Mouse (Mus musculus): Measurements from ENCODE around the gene Ddx21. TPM values are rescaled to one million over a fixed set of nuclear protein-coding genes. Genes with fewer than 3 reads are reported as not detected.

The Ddx21 gene
- polyA plus RNA-seq (2014; fragmentation: Nextera tagmentation; extraction: Ambion mirVana) = 41.1 and 41.2 TPM in 2 replicates

DNA sequence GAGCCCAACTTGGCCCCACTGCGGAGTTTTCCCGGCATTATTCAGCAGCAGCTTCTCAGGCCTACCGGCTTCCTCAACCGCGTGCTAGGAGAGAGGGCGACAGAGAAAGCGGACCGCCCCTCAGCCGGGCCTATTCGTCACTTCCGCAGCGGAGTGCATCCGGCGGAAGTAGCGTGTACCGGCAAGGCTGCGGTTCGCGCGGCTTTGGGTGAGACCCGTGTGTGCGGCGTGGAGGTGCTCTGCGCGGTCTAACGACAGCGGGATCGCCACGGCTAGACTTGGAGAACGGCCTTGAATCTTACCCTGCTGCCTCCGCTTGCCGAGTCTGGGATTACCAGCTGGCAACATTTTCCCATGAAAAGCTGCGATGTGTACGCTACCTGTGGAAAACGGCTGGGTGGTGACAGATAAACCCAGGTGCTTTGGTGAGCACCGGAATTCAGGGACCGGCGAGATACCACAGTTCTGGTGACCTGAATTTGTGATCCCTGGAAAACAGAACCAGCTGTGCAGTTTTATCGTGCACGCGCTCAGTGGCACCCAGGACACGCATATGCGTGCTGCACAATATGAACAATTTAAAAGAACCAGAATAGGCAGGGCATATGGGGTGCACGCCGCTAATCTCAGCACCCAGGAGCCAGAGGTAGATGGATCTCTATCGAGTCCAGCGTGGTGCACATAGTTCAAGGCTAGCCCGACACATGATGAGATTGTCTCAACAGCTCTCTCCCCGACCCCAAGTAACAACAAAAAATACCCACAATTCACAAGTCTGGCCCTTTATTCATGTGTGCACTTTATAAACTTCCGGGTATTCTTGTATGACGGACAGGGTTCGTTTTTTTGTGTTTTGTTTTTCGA lies at the start of gene Ddx21:
TSS of gene Ddx21 (minus strand) at position 105 of the 864 bp plus-strand sequence.
- peak within 1 kb of the TSS; percentile 80 for H3K9ac ChIP-seq (ENCODE audit: low read length)
- H3K27ac ChIP-seq (ENCODE audit: low read depth, low read length) = 0 out of 2 replicates have a peak within 1 kb of the TSS, but pooled peaks have one; percentile 41
- peak; percentile 98 for ATAC-seq (replicated peaks; ENCODE audit: low FRiP score)
- WGBS = 6% methylated on average over 53 of the region's 53 CpGs
- H3K36me3 ChIP-seq (ENCODE audit: control insufficient read depth, insufficient read depth, low read length) = peaks cover 2% of the 10 kb centered on the region; the same call in 1 of the 2 replicates
- H3K4me2 ChIP-seq (ENCODE audit: low read depth, low read length, severe bottlenecking) = peak within 1 kb of the TSS; percentile 97
- H3K9me3 ChIP-seq (ENCODE audit: control insufficient read depth, low read length) = no peaks in the 10 kb centered on the region
- H3K27me3 ChIP-seq (ENCODE audit: control insufficient read depth, insufficient read depth, low read length) = no peaks in the 10 kb centered on the region
- H3K4me1 ChIP-seq (replicated peaks; ENCODE audit: control insufficient read depth, insufficient read depth, low read length) = 0 out of 2 replicates have a peak, but pooled peaks cover 5% of the 10 kb centered on the region
- DNase-seq (ENCODE audit: low spot score) = peak; percentile 94
- H3K4me3 ChIP-seq (ENCODE audit: low read depth, low read length) = peak within 1 kb of the TSS; percentile 90

DNA sequence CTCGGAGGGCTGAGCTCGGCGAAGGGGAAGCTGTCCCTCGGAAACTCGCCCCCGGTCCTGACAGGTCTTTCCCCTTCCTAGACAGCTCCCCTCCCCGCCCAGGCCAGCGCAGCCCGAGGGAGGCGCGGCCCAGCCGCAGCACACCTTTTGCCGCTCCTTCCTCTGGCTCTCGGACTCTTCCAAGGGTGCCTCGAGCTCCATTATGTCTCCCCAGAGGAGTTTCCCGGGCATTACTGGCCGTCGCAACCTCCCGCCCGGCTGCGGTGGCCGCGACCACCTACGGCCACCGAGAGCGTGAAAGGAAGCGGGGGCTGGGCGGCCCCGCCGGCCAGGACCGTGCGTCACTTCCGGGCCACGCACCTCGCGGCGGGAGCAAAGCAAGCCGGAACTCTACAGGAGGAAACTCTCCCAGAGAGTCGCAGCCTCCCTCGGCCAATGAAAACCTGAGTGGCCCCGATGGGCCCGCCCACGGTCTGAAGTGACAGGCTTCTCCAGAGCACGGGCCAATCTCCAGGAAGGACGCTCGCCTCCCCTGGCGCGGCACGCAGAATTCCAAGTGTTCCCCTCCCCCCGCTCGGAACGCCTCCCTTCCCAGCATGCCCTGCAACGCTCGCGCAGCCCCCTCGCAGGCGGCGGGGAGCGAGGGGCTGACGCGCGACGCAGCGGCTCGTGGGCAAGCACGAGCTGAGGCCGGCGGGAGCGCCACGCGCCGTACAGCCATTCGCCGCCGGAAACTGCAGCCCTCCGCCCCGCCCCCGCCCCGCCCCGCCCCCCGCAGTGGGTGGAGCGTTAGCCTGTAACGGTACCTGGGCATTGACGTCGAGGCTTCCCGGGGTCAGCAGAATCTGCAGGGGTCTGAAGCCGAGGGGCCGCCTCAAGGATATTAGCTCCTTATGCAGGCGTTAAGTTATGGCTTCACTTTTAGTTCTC lies 49.1 kb upstream of the Ddx21 start, which contains the start of gene Ddx50:
TSS of gene Ddx50 (minus strand) at position 338 of the 930 bp plus-strand sequence.
- Histone ChIP-seq H3K27me3 (ENCODE audit: control insufficient read depth, insufficient read depth, low read length) (no peaks in the 10 kb centered on the region), H3K4me2 (ENCODE audit: low read depth, low read length, severe bottlenecking) (peak within 1 kb of the TSS; percentile 64), H3K36me3 (ENCODE audit: control insufficient read depth, insufficient read depth, low read length) (no peaks in the 10 kb centered on the region), H3K4me1 (replicated peaks; ENCODE audit: control insufficient read depth, insufficient read depth, low read length) (no peaks in the 10 kb centered on the region; the same call in 1 of the 2 replicates), H3K9me3 (ENCODE audit: control insufficient read depth, low read length) (no peaks in the 10 kb centered on the region), H3K4me3 (ENCODE audit: low read depth, low read length) (peak within 1 kb of the TSS; percentile 94), H3K9ac (ENCODE audit: low read length) (peak within 1 kb of the TSS; percentile 87), H3K27ac (ENCODE audit: low read depth, low read length) (peak within 1 kb of the TSS; percentile 88)
- DNase-seq (ENCODE audit: low spot score) (peak; percentile 100), ATAC-seq (replicated peaks; ENCODE audit: low FRiP score) (peak; percentile 100)
- under 1% methylated on average over 75 of the region's 89 CpGs for whole genome bisulfite sequencing

GRCm38 (mm10) chr10:62650358-62650782 lies 48.3 kb upstream of the Ddx21 start:
- ATAC-seq (replicated peaks; ENCODE audit: low FRiP score) (no peak), DNase-seq (ENCODE audit: low spot score) (no peak)
- peak overlapping the region; percentile 94 for H3K4me3 ChIP-seq (ENCODE audit: low read depth, low read length)
- H3K9me3 ChIP-seq (ENCODE audit: control insufficient read depth, low read length) = no peaks in the 10 kb centered on the region
- peak overlapping the region; percentile 88 for H3K27ac ChIP-seq (ENCODE audit: low read depth, low read length)
- no peaks in the 10 kb centered on the region for H3K36me3 ChIP-seq (ENCODE audit: control insufficient read depth, insufficient read depth, low read length)
- no peaks in the 10 kb centered on the region; the same call in 1 of the 2 replicates for H3K4me1 ChIP-seq (replicated peaks; ENCODE audit: control insufficient read depth, insufficient read depth, low read length)
- H3K4me2 ChIP-seq (ENCODE audit: low read depth, low read length, severe bottlenecking) = peak overlapping the region; percentile 64
- H3K9ac ChIP-seq (ENCODE audit: low read length) = peak overlapping the region; percentile 87
- no peaks in the 10 kb centered on the region for H3K27me3 ChIP-seq (ENCODE audit: control insufficient read depth, insufficient read depth, low read length)
- 1% methylated on average over 17 of the region's 17 CpGs for WGBS

GRCm38 (mm10) chr10:62604161-62604560 lies 2.1 kb upstream of the Ddx21 start:
- ATAC-seq (replicated peaks; ENCODE audit: low FRiP score) (no peak), DNase-seq (ENCODE audit: low spot score) (no peak)
- Histone ChIP-seq H3K4me1 (replicated peaks; ENCODE audit: control insufficient read depth, insufficient read depth, low read length) (0 out of 2 replicates have a peak, but pooled peaks cover 5% of the 10 kb centered on the region), H3K36me3 (ENCODE audit: control insufficient read depth, insufficient read depth, low read length) (no peaks in the 10 kb centered on the region), H3K27me3 (ENCODE audit: control insufficient read depth, insufficient read depth, low read length) (no peaks in the 10 kb centered on the region), H3K9me3 (ENCODE audit: control insufficient read depth, low read length) (no peaks in the 10 kb centered on the region), H3K9ac (ENCODE audit: low read length) (no peak overlapping the region), H3K4me3 (ENCODE audit: low read depth, low read length) (no peak overlapping the region), H3K27ac (ENCODE audit: low read depth, low read length) (no peak overlapping the region), H3K4me2 (ENCODE audit: low read depth, low read length, severe bottlenecking) (no peak overlapping the region)
- 87% methylated on average over 3 of the region's 3 CpGs for WGBS

GRCm38 (mm10) chr10:62603233-62604030 lies 1.4 kb upstream of the Ddx21 start:
- ATAC-seq (replicated peaks; ENCODE audit: low FRiP score) (no peak), DNase-seq (ENCODE audit: low spot score) (no peak)
- Histone ChIP-seq H3K36me3 (ENCODE audit: control insufficient read depth, insufficient read depth, low read length) (no peaks in the 10 kb centered on the region; the same call in 1 of the 2 replicates), H3K27me3 (ENCODE audit: control insufficient read depth, insufficient read depth, low read length) (no peaks in the 10 kb centered on the region), H3K4me2 (ENCODE audit: low read depth, low read length, severe bottlenecking) (0 out of 2 replicates have a peak overlapping the region, but pooled peaks have one; percentile 97), H3K9me3 (ENCODE audit: control insufficient read depth, low read length) (no peaks in the 10 kb centered on the region), H3K4me1 (replicated peaks; ENCODE audit: control insufficient read depth, insufficient read depth, low read length) (0 out of 2 replicates have a peak, but pooled peaks cover 5% of the 10 kb centered on the region), H3K27ac (ENCODE audit: low read depth, low read length) (no peak overlapping the region), H3K9ac (ENCODE audit: low read length) (no peak overlapping the region), H3K4me3 (ENCODE audit: low read depth, low read length) (no peak overlapping the region)
- WGBS = 87% methylated on average over 12 of the region's 12 CpGs

GRCm38 (mm10) chr10:62601833-62602176 lies 276 bp downstream of the Ddx21 start:
- ATAC-seq (replicated peaks; ENCODE audit: low FRiP score) (peak; percentile 82), DNase-seq (ENCODE audit: low spot score) (no peak)
- Histone ChIP-seq H3K4me3 (ENCODE audit: low read depth, low read length) (peak overlapping the region; percentile 90), H3K9ac (ENCODE audit: low read length) (peak overlapping the region; percentile 80), H3K27ac (ENCODE audit: low read depth, low read length) (0 out of 2 replicates have a peak overlapping the region, but pooled peaks have one; percentile 41), H3K36me3 (ENCODE audit: control insufficient read depth, insufficient read depth, low read length) (peaks cover 2% of the 10 kb centered on the region; the same call in 1 of the 2 replicates), H3K9me3 (ENCODE audit: control insufficient read depth, low read length) (no peaks in the 10 kb centered on the region), H3K4me2 (ENCODE audit: low read depth, low read length, severe bottlenecking) (peak overlapping the region; percentile 97), H3K4me1 (replicated peaks; ENCODE audit: control insufficient read depth, insufficient read depth, low read length) (0 out of 2 replicates have a peak, but pooled peaks cover 5% of the 10 kb centered on the region), H3K27me3 (ENCODE audit: control insufficient read depth, insufficient read depth, low read length) (no peaks in the 10 kb centered on the region)
- 0% methylated on average over 23 of the region's 23 CpGs for WGBS

DNA sequence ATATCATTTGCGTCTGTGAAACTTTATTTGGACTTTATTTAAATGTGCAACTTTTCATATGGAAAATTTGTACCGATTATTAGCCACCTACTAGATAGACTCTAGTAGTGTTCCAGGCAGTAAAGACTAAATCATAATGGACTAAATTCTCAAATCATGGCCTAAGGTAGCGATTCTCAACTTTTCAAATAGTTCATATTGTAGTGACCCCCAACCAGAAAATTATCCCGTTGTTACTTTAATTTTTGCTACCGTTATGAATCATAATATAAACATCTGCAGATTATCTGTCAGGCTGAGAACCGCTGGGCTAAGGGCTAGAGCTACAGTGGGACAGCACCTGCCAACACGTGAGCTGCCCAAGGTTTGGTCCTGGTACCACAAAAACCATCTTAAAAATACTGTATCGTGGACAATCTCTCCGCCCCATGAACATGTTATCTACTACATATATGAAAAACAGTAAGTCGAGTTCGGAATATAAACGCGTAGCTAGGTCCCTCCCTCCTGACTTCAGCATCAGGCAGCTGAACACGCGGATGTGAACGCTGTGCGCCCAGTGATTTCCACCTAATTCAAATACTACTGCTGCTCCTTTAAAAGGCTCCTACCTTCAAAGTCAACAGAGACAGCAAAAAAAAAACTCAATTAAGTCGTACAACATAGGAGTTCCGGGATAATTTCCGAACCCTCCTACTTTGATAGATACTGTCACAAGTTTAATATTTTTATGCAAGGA lies 859 bp downstream of the Ddx21 start:
- DNase-seq (ENCODE audit: low spot score) = no peak

More for the DNA sequence above, 859 bp downstream of the Ddx21 start:
- peak overlapping the region; percentile 97 for H3K4me2 ChIP-seq (ENCODE audit: low read depth, low read length, severe bottlenecking)
- no peak overlapping the region for H3K27ac ChIP-seq (ENCODE audit: low read depth, low read length)
- 14% methylated on average over 20 of the region's 20 CpGs for WGBS
- no peak for ATAC-seq (replicated peaks; ENCODE audit: low FRiP score)
- peak overlapping the region; percentile 80 for H3K9ac ChIP-seq (ENCODE audit: low read length)
- peaks cover 2% of the 10 kb centered on the region; the same call in 1 of the 2 replicates for H3K36me3 ChIP-seq (ENCODE audit: control insufficient read depth, insufficient read depth, low read length)
- H3K4me1 ChIP-seq (replicated peaks; ENCODE audit: control insufficient read depth, insufficient read depth, low read length) = 0 out of 2 replicates have a peak, but pooled peaks cover 5% of the 10 kb centered on the region
- H3K4me3 ChIP-seq (ENCODE audit: low read depth, low read length) = peak overlapping the region; percentile 90
- no peaks in the 10 kb centered on the region for H3K9me3 ChIP-seq (ENCODE audit: control insufficient read depth, low read length)
- no peaks in the 10 kb centered on the region for H3K27me3 ChIP-seq (ENCODE audit: control insufficient read depth, insufficient read depth, low read length)

Data from forebrain, embryonic 11.5 days (tissue).